Mouse (Mus musculus) testis, postnatal 14 days (tissue): ENCODE data around the gene Sec62.
"Not testable (repeated sequence)": the region's sequence is repeated elsewhere in the genome, so short reads cannot be mapped to it uniquely, and the experiment has no call there.

Experiments used
- DNase-seq: peaks from one replicate; pipeline ENCODE4 v3.0.0; 2021; ENCODE audit warnings: low spot score

Gene Sec62

GRCm38 (mm10) chr3:30831848-30832606 is 39.4 kb downstream of the Sec62 start:
- no peak for DNase-seq

DNA sequence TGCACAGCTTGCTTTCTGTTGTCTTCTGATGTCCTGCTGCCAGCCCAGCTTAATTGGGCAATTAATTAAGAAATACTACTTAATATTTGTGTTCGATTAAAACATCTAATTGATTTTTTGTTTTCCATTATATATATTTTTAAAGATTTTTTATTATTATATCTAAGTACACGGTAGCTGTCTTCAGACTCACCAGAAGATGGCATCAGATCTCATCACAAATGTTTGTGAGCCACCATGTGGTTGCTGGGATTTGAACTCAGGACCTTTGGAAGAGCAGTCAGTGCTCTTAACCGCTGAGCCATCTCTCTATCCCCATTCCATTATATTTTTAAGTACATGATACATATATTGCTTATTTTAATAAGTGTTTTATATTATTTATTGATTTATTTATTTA is 40.6 kb downstream of the Sec62 start:
- no peak for DNase-seq

DNA sequence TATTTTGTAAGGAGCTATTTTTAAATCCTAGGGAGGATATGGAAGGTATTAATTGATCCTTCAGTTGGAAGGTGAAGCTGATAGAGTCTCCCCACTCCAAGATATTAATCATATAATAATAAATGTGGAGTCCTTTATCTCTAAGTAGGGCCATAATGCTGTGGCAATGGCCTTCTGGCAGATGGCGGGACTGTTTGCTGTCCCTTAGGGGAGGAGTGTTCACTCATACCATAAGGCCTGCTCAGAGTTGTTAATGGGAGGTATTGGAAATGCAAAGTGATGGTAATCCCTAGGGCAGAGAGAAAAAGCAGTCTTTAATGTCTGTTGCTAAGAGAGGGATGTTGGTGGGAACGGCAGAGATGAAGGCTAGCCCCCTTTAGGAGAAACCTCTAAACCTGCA is 53.1 kb downstream of the Sec62 start:
- DNase-seq = no peak

GRCm38 (mm10) chr3:30847413-30847812 is 54.7 kb downstream of the Sec62 start:
- no peak for DNase-seq

DNA sequence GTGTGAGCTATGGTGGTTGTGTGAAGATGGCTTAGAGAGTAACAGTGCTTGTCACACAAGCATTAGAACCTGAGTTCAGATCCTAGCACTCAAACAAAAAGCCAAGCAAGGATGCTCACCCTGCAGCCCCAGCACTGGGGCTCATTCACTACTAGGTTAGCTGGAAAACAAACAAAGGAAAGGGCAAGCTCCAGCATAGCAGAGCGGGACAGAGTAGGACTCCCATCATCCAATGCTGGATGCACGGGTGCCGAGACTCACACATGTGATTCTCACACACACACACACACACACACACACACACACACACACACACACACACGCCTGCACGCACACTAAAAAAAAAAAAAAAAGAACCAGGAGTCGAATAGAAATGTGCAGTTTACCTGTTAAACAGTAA is 58.7 kb downstream of the Sec62 start:
- no peak for DNase-seq

- DNase-seq = no peak
These were observed 60.9 kb downstream of the Sec62 start for GRCm38 (mm10) chr3:30853596-30853995.

DNA sequence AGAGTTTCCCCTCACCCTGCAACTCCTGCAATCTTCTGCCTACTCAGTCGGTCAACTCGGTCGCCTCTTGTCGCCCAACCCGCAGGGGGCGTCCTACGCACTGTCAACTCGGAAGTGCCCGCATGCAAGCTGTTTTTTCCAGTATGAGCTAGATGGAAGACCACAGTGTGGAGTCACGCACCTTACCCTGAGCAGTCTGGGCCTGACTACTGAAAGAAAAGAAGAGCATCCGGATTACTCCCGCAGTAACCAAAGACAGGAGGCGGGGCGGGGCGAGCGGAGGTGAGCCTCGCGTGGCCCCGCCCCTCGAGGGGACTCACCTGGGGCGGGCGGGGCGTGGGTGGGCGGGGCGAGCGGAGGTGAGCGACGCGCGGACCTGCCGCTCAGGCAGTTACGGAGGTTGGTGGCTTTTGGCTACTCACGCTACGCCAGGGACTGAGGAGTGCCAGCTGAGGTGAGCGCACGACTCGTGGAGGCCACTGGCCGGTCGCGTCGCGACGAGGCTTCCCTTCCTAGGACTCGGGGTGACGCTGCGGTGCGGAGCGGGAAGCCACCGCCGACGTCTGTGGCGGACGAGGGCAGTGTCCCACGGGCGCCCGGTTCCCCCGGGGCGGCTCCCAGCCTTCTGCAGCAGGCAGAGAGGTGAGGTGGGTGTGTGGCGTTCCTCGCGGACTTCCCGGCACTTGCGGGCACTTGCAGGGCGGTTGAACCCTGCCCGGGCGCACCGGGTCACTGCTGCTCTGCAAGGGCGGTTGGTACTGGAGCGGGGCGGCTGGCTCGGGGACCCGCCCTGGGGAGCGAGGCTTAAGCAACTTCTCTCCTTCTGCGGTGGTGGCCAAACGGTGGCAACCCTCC is 63.2 kb downstream of the Sec62 start, which contains the start of gene Gpr160:
Gene Gpr160, plus strand, starts transcription at position 347 of the 855 bp plus-strand sequence.
- DNase-seq = peak; percentile 78

DNA sequence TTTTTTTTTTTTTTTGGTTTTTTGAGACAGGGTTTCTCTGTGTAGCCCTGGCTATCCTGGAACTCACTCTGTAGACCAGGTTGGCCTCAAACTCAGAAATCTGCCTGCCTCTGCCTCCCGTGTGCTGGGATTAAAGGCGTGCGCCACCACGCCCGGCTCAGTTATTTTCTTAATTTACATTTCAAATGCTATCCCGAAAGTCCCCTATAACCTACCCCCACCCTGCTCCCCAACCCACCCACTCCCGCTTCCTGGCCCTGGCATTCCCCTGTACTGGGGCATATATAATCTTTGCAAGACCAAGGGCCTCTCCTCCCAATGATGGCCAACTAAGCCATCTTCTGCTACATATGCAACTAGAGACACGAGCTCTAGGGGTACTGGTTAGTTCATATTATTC is 66.9 kb downstream of the Sec62 start:
- not testable (repeated sequence) for DNase-seq

DNA sequence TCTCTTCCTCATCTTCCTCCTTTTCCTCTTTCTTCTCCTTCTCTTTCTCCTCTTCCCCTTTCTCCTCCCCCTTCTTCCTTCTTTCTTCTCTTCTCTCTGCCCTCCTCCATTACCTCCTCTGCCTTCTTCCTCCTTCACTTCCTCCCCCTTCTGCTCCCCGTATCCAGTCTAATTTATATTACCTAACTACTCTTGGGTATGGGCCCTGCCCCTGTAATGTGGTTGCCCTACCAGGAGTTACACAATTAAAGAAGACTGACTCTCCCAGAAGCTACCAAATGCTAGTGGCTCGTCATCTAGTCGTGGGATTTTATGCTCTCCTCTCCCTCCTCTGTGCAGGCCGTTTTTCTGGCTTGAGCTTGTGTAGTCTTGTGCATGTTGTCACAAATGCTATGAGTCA is 68.0 kb downstream of the Sec62 start:
- no peak for DNase-seq

- DNase-seq = no peak
These were observed 71.2 kb downstream of the Sec62 start for GRCm38 (mm10) chr3:30863712-30864435.

GRCm38 (mm10) chr3:30864640-30865039 is 72.0 kb downstream of the Sec62 start:
- no peak for DNase-seq

GRCm38 (mm10) chr3:30868176-30868575 is 75.5 kb downstream of the Sec62 start:
- peak; percentile 19 for DNase-seq

DNA sequence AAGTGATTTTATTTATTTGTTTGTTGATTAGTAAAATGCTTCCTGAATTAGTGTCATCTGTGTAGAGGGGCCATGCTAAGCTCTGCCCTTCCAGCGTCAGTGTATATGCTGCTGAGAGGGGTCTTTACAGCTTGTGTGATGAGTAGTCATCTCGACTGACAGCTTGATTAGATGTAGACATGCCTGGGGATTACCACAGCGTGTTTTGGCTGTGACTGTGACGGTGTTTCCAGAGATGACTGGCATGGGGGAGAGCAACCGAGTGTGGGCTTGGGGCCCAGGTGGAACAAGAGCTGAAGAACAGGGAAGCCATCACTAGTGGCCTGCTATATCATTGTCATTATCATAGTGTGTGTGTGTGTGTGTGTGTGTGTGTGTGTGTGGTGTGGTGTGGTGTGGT is 76.0 kb downstream of the Sec62 start:
- no peak for DNase-seq

DNA sequence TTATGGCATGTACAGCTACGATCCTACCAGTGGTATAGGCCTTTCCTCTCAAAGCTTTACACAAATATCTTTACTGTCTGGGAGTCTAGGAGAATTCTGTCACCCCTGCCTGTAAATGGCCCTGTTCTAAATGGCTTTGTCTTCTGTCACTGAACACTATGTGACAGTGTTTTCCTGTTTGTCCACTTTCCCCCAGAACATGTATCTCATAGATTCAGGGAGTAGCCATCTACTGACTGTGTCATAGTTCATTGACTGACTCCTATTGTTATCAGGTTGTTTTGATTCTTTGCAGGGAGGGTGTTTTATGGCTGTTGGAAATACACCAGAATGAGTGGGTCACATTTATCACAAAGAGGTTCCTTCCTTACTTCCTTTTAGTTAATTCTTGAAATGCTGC is 77.3 kb downstream of the Sec62 start:
- no peak for DNase-seq
